Mouse (Mus musculus) cortical plate, adult 2 months (tissue): Measurements from ENCODE around the gene Nacc2.

Experiments
- CTCF ChIP-seq: fragments of 200-500 bp; IDR thresholded peaks from 2 replicates; pipeline ENCODE4 v1.5.1; 2011; ENCODE audit warnings: mild to moderate bottlenecking, control low read depth, low read length; ENCODE audit not compliant: insufficient read depth; ENCODE audit errors: extremely low read depth
- POLR2A ChIP-seq: fragments of 200-500 bp; IDR thresholded peaks from 2 replicates; pipeline ENCODE4 v1.6.1; 2011; ENCODE audit warnings: mild to moderate bottlenecking, low read length, control low read depth; ENCODE audit not compliant: insufficient read depth; ENCODE audit errors: extremely low read depth

GRCm38 (mm10) chr2:26074551-26074950 lies 48.5 kb downstream of the Nacc2 start:
- TF ChIP-seq POLR2A (no peak), CTCF (no peak)
